Mouse (Mus musculus): ENCODE measurements around the gene Ribc2.

The Ribc2 gene

DNA sequence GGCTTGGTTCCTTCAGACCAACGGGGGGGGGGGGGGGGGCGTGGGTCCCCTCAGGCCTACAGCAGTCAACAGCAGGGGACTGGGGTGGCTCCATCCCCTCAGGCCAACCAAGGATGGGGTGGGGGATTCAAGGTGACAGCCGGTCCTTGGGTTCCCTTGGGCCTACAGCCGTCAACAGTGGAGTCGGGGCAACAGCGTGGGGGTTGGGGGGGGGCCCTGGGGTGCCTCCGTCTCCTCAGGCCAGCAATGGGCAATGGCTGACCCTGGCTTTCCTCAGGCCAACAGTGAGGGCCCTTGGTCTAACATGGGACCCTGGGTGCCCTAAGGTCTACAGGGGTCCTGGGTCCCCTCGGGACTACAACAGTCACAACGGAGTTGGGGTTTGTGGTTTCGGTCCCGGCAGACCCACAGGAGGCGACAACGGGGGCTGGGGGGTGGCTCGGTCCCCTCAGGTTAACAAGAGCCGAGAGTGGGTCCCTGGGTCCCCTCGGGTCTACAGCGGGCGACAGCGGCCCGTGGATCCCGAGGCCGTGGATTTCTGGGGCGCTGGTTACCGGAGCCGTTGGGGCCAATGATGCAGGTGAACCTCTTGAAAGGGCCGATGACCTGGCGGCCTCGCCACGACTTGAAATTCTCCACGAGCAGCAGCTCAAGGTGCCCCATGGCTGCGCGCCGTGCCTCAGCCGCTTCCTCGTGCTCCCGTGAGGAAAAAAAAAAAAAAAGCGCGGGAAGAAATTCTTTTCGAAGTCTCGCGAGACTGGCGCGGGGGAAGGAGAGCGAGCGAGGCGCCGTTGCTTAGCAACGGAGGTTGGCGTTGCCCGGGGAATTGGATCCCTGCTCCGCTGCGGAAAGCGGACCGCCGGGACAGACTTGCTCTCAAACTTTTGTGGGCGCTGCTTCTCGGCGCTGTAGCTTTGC lies at the start of gene Ribc2, which contains the start of gene Smc1b:
Gene Ribc2, plus strand, starts transcription at position 804 of the 918 bp plus-strand sequence.
Gene Smc1b, minus strand, starts transcription at position 690 of the 918 bp plus-strand sequence.
- in situ Hi-C loops (cut with MboI, MseI), result no loop called here

DNA sequence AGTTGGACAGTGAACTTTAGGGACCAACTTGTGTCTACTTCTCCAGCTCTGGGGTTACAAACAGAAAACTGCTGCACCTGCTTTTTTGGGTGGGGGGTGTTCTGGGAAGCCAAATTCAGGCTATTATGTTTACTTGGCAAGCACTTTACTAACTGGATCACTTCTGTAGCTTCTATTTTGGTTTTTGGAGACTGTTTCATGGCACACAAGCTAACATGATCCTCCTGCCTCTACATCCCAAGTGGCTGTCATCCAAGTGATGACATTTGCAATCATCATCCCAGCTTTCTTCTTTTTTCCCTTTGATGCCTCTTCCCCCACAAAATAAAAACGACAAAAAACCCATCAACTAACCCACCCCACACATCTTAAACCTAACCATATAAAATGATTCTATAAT lies 46.2 kb upstream of the Ribc2 start:
- in situ Hi-C loops (cut with MboI, MseI), result loop anchor here (25.0 kb wide), 1 partner anchor 1927 kb away; no protein-coding TSS in a partner anchor

DNA sequence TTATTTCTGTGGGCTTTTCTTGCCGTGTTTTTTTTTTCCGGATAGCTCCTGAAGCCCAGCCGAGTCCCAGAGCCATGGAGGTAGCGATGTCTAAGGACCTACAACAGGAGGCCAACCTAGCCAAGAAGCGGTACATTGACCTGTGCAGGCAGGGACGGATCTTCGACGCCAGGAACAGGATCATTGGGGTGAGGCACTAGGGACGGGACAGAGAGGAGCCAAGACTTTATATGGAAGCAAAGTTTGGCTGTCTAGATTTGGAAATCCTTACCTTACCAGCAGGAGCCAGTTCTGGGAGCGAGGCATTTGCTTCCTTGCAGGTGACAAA lies 279 bp downstream of the Ribc2 start:
- in situ Hi-C loops (cut with MboI, MseI), result no loop called here

DNA sequence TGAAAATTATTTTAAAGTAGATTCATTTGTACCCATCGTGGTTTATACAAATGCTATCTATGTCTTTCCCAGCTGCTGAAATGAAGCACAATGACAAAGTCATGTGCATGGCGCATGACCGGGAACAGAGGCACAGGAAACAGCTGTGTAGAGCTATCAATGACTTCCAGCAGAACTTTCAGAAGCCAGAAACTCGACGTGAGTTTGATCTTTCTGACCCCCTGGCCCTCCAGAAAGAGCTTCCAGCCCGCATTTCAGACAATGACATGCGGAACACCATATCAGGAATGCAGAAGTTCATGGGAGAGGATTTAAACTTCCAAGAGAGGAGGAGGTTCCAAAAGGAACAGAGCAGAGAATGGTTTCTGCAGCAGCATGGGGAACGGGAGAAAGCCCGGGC lies 3.3 kb downstream of the Ribc2 start:
- in situ Hi-C loops (cut with MboI, MseI), result no loop called here

DNA sequence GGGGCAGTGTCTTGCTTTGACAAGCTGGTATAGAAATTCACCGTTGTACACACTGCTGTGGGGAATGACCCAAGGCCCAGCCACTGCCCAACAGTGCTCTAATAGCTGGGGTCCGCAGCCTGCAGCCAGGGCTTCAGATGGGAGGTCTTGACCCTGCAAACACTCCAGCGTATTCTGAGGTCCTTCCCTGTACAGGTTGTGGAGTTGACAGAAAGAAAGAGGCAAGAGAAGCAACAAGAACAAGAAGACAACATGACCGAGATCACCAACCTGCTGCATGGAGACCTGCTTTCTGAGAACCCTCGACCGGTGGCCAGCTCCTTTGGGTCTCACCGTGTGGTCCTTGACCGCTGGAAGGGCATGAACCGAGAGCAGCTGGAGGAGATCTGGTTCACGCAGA lies 9.4 kb downstream of the Ribc2 start:
- in situ Hi-C loops (cut with MboI, MseI), result no loop called here

DNA sequence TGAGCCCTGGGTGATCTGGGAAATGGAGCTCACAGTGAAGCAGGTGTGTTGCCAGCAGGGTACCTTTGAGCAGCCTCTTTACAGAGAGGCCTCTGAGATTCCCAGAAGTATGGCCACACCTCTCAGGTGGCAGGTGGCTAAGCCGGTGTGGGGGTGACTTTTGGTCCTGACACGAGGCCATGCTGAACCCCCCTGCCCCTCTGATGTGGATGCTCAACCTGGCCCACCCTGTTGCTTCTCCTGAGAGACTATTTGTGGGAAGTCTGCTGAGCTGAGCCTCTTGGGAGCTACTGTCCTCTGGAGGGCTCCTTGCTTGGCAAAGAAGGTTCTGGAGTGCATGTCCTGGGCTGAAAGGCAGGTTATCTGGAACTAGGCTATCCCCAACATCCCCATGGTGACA lies 10.6 kb downstream of the Ribc2 start:
- in situ Hi-C loops (cut with MboI, MseI), result no loop called here

DNA sequence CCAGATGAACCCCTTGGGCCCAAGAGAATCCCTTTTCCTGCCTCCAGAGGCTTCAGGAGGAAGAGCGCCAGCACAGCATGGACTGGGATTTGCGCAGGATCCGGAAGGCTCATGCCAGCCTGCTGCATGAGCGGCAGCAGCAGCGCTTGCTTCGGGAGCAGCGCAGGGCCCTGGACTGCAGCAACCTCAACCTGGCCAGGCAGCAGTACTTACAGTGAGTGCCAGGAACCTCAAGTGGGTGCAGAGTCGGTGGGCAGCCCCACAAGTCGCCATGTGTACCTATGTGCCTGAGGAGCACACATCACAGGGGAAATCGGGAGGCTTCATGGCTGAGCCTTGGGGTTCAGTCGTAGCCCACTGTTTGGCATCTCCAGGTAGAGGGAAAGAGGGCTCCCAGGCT lies 11.3 kb downstream of the Ribc2 start:
- in situ Hi-C loops (cut with MboI, MseI), result no loop called here

DNA sequence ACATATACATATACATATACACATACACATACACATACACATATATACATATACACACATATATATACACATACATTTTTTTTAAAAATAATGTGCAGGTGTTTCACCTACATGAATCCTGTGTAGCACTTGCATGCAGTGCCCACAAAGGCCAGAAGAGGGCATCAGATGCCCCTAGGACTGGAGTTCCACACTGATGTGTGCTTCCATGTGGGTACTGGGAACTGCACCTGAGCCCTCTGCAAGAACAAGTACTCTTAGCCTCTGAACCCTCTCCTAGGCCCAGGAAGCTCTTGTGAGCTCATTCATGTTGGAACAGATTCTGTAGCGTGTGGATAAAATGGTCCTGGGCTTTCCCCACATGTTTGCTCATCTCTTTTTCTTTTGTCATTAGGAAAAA lies 11.9 kb downstream of the Ribc2 start:
- in situ Hi-C loops (cut with MboI, MseI), result no loop called here

DNA sequence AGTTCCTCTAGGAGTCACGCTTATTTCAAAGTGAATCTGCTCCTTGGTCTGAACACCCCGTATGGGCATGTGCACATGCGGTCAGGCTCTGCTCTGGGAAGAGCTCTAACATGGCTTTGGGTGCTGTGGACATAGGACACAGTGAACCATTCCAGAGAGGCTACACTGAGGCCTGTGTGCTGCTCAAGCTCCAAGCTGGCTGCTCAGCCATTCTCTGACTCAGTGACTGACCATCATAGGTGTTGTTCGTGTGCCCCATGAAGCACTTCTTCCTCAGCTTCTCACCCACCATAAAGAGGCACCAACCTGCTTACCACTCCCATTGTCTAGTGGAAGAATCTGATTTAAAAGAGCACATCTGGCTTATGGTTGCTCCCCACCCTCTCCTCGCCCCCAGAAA lies 12.4 kb downstream of the Ribc2 start:
- in situ Hi-C loops (cut with MboI, MseI), result no loop called here

DNA sequence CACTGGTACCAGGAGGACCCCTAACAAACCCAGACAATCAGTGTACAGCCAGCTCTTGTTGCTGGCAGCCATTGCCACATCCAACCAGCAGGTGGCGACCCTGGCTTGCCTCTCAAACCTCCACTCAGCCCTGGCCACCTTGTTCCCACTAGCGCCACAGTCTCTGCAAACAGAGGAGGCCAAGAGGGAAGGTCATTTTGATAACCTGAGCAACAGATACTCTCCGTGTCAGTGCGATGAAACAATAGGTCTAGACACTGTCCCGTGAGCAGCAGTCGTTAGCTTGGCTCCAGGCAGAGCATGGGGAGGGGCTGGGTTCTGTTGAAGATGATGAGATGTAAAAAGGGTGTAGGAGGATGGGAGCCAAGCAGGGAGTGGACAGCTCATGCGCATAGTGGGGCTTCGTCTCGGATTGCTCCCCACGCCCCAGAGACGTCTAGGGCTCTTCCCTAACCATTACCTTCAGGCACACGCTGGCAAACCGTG lies 19.6 kb downstream of the Ribc2 start:
- in situ Hi-C loops (cut with MboI, MseI), result no loop called here

DNA sequence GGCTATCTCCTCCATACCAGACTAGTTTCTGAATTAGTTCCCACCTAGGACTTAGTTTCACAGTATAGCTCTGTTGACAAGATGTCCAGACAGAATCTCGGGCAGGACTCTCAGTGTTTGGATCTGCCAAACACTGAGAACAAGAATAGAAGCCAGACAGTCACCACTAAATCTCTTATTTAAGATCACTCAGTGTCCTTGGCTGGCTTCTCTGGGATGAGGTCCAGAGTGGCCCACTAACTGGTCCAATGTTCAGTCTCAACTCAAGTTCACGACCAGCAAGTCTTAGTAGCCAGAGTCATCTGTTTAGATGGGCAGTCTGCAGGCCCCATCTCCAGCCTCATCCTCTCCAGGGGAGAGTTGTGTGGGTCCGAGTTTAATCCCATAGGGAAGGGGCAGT lies 20.7 kb downstream of the Ribc2 start:
- in situ Hi-C loops (cut with MboI, MseI), result no loop called here

DNA sequence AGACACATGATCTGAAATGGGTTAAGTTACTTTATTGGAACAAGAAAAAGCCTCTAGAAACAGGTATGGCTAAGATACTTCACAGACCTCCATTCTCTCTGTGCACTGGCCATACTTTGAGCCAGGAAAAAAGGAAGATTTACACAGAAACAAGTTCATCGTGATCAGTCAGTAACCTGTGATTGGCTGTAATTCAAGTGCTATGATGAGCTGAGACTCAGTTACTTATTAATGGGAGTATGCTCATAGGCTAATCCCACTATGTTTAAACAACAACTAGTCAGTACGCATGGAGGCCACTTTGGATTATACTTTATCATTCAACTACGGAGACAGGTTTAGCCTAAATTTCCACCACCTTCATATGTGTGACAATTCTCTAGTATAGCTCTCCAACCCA lies 22.2 kb downstream of the Ribc2 start:
- in situ Hi-C loops (cut with MboI, MseI), result no loop called here

DNA sequence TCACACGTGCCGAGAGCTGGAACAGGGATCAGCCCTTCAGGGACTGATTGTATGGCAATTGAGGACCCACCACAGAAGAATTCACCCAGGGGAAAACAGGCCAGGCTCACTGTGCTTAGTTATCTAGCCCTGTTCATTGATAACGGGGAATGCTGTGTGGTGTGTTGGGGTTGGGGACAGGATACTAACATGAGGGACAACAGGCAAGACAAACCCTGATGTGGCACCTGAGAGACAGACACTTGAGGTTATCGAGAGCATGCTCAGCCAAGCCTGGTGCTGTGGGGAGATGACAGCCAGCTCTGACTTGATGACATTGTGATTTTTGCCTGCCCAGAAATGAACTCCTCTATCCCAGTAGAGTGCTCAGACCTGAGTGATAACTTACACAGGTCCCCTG lies 24.3 kb downstream of the Ribc2 start:
- in situ Hi-C loops (cut with MboI, MseI), result loop anchor here (5.0 kb wide), 1 partner anchor 76 kb away; no protein-coding TSS in a partner anchor

DNA sequence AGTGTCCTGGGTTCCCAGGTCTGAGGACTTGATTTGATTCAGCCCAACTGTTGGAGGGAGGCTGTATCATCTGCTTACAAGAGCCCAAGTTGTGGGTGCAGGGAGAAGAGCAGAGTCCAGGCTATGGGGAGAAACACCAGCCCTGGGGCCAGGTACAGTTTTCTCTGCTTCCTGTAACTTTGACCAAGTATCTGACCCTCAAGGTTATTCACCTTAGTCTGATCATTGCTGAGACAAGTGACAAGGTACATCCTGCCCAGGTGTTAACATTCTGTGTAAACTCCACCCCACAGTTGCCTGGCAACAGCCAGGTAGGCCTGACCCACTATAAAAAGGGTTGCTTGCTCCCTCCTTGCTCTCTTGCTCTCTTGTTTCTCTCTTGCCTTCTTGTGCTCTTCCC lies 29.5 kb downstream of the Ribc2 start:
- in situ Hi-C loops (cut with MboI, MseI), result no loop called here

DNA sequence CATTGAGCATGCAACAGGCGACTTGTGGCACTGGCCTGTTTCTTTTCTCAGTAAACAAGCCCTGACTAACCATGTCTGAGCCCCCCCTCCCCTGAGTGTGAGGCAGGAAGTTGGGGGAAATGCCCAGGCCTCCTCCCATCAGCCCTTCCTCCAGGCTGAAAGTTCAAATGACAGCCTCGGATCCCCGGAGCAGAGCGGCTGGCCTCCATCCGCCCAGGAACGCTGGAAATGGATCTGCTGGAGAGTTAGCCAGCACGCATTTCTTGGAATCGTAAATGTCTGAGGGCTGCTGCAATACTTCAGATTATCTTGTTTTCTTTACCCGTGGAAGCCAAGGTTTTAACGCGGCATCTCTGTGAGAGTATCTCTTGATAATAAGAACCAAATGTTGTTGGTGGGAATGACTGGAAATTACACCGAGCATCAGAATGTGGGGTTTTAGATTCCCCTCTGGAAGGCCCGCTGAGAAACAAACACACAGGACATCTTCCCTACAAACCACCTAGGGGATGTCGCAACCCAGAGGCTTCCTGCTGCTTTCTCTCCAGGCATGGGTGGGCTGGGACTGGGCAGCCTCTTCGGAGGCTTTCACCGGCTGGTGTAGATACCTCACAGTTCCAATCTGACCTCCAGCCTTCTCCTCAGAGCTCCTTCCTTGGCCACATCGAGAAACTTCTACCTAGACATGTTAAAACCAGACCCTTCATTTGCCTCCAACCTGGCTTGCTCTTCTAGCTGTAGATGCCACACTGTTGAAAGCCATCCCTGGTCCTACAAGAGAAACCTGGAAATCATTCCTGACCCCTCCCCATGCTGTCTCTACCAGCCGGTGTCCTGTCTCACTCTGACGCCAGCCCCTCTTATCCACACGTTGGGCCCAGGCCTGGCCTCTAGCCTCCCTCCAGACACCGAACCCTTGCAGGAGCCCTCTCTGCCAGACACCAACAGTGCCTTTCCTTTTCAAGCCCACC lies 31.1 kb downstream of the Ribc2 start:
- in situ Hi-C loops (cut with MboI, MseI), result no loop called here

DNA sequence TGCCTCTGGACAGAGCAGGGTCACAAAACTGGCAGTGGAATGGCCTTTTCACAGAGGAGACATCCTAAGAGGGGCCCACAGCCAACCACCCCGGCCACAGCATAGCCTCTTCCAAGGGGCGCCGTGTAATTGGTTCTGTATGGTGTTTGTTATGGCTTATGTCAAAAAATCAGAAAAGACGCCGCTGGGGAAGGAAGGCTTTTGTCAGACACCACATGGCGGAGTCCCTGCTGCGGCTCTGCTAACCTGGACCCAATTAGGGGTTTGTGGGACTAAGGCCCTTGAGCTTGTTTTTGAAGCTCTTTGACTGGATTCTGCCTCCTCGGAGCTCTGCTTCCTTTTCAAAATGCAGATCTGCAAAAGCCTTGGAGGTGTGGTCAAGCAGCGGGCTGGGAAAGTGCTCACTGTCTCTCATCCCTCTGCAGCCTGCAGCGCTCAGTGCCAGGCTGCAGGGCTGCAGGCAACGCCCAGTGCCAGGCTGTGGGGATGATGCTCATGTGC lies 34.6 kb downstream of the Ribc2 start:
- in situ Hi-C loops (cut with MboI, MseI), result no loop called here

DNA sequence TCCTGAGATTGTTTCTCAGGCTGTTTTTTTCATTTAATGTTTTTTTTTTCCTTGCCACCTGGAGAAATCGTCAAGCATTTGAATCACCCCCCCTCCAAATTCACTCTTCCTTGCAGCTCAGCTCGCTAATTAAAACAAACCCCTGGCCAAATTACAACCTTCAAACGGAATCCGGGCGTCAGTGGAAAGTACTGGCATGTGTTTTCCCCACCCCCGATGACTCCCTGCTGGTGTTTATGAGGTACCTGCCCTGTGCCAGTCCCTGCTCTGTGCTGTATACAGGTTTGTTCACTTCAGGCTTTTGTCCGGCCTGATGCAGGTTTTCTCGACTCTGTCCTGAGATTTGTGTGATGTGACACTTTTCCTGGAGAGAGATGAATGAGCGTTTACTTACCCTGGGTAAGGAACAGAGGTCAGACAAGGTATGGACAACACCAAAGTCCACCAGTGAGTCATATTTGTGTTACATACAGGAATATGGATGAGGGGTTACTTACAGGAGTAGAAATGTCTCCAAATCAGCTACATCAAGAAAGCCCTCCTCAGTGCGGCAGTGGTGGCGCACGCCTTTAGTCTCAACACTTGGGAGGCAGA lies 35.3 kb downstream of the Ribc2 start:
- in situ Hi-C loops (cut with MboI, MseI), result no loop called here

DNA sequence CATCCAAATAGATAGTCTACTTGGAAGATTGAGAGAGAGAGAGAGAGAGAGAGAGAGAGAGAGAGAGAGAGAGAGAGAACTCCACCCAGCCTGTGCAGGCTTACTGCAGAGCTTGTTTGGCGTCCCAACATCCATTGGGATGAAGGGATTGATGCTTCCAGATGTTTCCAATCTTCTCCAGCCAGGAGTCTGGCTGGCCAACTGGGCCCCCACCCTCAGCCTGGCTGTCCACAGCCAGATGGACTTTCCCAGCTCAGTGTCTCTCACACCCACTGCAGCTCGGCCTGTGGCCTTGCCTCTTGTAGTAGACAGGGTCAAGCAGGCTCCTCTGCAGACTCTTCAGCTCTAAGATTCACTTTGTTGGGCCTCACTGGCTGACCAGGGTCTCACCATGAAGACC lies 40.2 kb downstream of the Ribc2 start:
- in situ Hi-C loops (cut with MboI, MseI), result no loop called here

DNA sequence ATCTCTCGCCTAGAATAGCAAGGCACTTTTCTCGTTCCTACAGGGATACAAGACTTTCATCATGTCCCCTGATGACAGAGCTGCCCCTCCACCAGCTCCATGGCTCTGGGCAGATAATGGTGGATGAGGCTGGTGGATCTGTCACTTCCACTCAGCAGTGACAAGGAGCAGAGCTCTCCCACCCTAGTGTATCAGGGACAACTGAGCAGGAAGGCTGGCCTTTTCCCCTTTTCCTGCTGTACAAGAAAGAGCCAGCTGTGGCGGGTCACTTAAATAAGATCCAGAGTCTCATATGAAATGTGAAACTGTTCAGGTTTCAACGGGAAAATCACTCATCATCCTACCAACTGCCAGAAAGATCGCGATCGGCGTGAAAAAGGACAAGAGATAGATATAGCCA lies 41.5 kb downstream of the Ribc2 start:
- in situ Hi-C loops (cut with MboI, MseI), result no loop called here

DNA sequence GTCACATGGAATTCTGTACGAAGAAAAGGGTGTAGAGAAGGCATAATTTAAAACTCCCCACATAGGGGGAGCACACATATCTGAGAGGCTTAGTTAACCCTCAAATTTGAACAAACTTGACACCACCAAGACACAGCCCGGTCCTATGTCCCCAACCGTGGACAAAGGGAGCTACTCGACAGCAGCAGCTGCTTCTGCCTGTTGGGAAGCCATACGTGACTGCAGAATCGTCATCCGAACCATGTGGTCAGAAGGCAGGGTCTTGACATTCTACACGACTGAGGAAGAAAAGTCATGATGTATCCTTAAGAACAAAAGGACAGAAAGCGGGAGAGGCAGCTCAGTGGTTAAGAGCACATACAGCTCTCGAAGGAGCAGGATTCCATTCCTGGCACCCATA lies 42.2 kb downstream of the Ribc2 start:
- in situ Hi-C loops (cut with MboI, MseI), result no loop called here

DNA sequence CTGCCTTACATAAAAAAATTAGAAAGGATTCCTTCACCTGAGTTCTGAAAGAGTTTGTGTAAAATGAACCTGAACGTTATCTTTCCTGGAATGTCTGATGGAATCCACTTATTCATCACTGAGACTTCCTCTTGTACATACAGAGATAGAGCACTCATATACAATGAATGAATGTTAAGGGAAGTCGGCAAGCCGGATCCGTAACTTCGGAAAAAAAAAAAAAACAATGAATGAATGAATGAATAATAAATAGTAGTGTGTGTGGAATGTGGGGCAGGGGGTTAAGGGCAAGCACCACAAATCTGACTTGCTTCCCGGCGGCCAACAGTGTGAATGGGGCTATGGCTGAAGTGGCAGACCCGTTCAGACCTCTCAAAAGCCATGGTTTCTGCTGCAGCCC lies 45.7 kb downstream of the Ribc2 start:
- in situ Hi-C loops (cut with MboI, MseI), result no loop called here

DNA sequence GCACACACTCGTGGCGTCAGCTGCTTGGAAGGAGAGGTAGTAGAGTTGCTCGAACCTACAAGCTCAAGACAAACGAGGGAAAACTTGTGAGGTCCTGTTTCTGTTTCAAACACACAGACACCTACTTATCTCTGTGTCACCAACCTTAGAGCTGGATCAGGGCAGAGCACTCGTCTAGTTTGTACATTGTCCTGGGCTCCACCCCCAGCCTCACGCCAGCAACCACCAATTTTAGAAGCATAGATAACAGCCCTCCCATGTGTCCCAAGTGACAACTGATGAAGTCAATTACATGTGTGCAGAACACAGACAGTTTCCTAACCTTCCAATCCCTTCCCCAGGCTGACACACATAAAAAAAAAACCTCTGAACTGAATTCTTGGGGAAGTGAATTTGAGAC lies 46.3 kb downstream of the Ribc2 start:
- in situ Hi-C loops (cut with MboI, MseI), result no loop called here

All from T-helper 2 cell (primary cell).